Mouse (Mus musculus): ENCODE results near the gene Rps11. TPM values are rescaled to one million over a fixed set of nuclear protein-coding genes. Genes with fewer than 3 reads are reported as not detected.

The Rps11 gene
- polyA plus RNA-seq, 1 experiment from 2014 or later: 1,305 TPM

DNA sequence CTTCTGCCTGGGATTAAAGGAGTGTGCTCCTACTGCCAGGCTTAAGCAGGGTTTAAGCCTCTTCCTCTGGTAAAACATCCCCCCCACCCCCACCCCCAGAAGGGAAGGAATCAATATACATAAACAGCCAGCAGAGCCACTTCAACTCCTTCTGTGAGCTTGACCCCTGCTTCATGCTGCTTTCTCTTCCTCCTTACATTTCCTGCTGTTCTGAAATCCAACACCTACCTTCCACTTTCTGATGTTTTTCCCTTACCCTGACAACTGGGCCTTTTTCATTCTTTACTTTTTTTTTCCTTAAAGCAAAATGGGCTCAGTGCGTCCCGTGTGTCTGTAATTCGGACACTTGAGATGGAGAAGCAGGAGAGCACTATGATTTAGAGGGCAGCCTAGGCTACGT, 26.1 kb upstream of the Rps11 start:
- 60% methylated on average over 4 of the region's 4 CpGs for WGBS (ENCODE audit: insufficient replicate concordance)
- Histone ChIP-seq H3K9ac (ENCODE audit: low read depth, low read length) (no peak overlapping the region), H3K27ac (ENCODE audit: low read depth, low read length) (no peak overlapping the region), H3K4me1 (ENCODE audit: control insufficient read depth, insufficient read depth, low read length) (peaks cover 3% of the 10 kb centered on the region), H3K36me3 (ENCODE audit: control insufficient read depth, insufficient read depth, low read length) (peaks cover 2% of the 10 kb centered on the region), H3K4me3 (ENCODE audit: low read depth, low read length) (no peak overlapping the region), H3K9me3 (replicated peaks; ENCODE audit: control insufficient read depth, low read length) (no peaks in the 10 kb centered on the region), H3K4me2 (no peak overlapping the region), H3K27me3 (ENCODE audit: control insufficient read depth, insufficient read depth, low read length) (no peaks in the 10 kb centered on the region)
- ATAC-seq (replicated peaks; ENCODE audit: insufficient number of reproducible peaks, low FRiP score, low TSS enrichment): no peak

DNA sequence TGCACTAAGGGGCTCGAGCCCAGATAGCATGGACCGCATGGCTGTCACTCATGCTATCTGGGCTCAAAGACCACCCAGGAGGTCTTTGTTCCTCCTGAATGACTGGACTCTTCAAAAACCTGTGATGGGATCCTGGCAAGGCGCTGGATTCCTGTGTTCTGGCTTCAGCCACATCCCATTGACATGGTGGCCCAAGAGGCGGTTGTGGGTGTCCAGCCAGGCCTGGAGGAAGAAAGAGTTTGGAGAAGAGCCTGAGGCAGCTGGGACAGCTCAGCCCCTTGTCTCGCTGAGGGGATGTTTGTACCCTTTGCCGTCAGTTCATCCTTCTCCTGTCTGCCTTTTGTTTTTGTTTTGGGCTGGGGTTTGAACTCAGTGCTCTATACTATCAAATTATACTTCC, 25.3 kb upstream of the Rps11 start:
- 66% methylated on average over 6 of the region's 6 CpGs for WGBS (ENCODE audit: insufficient replicate concordance)
- no peak for ATAC-seq (replicated peaks; ENCODE audit: insufficient number of reproducible peaks, low FRiP score, low TSS enrichment)

DNA sequence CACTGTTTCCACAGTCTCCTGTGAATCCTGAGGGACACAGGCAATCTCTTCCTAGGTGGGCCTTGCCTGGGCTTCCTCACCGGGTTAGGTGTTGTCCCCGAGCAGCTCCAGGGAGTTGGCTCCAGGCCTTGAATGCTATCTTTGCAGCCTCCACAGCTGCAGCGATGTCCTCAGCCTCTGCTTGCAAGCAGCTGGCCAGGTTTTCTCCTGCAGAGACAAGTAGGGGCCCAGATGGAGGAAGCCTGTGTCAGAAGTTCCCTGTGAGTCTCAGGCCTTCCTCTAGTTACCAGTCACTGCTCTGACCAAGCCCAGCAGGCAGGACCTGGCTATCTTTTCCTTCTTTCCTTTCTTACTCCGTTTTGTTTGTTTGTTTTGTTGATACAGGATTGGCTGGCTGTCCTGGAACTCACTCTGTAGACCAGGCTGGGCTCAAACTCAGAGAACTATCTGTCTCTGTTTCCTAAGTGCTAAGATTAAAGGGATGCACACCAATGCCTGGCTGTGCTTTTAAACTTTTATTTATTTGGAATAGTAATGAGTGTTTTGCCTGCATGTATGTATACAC, 24.4 kb upstream of the Rps11 start:
- ATAC-seq (replicated peaks; ENCODE audit: insufficient number of reproducible peaks, low FRiP score, low TSS enrichment): no peak
- Histone ChIP-seq H3K27ac (ENCODE audit: low read depth, low read length) (0 out of 2 replicates have a peak overlapping the region, but pooled peaks have one; percentile 15), H3K27me3 (ENCODE audit: control insufficient read depth, insufficient read depth, low read length) (no peaks in the 10 kb centered on the region), H3K9ac (ENCODE audit: low read depth, low read length) (0 out of 2 replicates have a peak overlapping the region, but pooled peaks have one; percentile 1), H3K9me3 (replicated peaks; ENCODE audit: control insufficient read depth, low read length) (no peaks in the 10 kb centered on the region), H3K4me2 (no peak overlapping the region), H3K4me1 (ENCODE audit: control insufficient read depth, insufficient read depth, low read length) (peaks cover 3% of the 10 kb centered on the region; the same call in 1 of the 2 replicates), H3K36me3 (ENCODE audit: control insufficient read depth, insufficient read depth, low read length) (peaks cover 3% of the 10 kb centered on the region), H3K4me3 (ENCODE audit: low read depth, low read length) (no peak overlapping the region)
- 39% methylated on average over 4 of the region's 4 CpGs for WGBS (ENCODE audit: insufficient replicate concordance)

More for the DNA sequence above, 25.3 kb upstream of the Rps11 start:
- Histone ChIP-seq H3K36me3 (ENCODE audit: control insufficient read depth, insufficient read depth, low read length) (peaks cover 3% of the 10 kb centered on the region), H3K4me3 (ENCODE audit: low read depth, low read length) (no peak overlapping the region), H3K27me3 (ENCODE audit: control insufficient read depth, insufficient read depth, low read length) (no peaks in the 10 kb centered on the region), H3K4me2 (no peak overlapping the region), H3K4me1 (ENCODE audit: control insufficient read depth, insufficient read depth, low read length) (peaks cover 3% of the 10 kb centered on the region; the same call in 1 of the 2 replicates), H3K9ac (ENCODE audit: low read depth, low read length) (no peak overlapping the region), H3K9me3 (replicated peaks; ENCODE audit: control insufficient read depth, low read length) (no peaks in the 10 kb centered on the region), H3K27ac (ENCODE audit: low read depth, low read length) (no peak overlapping the region)

DNA sequence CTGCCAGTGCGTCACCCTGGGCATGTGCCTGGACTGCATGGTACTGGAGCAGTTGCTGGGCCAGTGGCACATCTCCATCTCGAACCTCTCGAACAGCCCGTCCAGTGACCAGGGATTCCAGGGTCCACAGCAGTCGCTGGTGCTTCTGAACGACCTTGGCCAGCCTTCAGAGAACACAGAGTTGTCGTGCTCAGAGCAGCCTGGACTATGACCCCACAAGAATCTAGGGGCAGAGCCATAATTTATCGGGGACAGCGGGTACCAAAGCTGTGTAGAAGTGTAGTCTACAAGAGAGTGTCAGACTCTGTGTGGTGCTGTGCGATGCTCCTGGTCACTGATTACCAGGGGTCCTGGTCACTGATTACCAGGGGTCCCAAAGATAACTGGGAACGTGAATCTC, 23.7 kb upstream of the Rps11 start:
- Histone ChIP-seq H3K4me1 (ENCODE audit: control insufficient read depth, insufficient read depth, low read length) (peaks cover 3% of the 10 kb centered on the region; the same call in 1 of the 2 replicates), H3K27ac (ENCODE audit: low read depth, low read length) (no peak overlapping the region), H3K27me3 (ENCODE audit: control insufficient read depth, insufficient read depth, low read length) (no peaks in the 10 kb centered on the region), H3K9me3 (replicated peaks; ENCODE audit: control insufficient read depth, low read length) (no peaks in the 10 kb centered on the region), H3K9ac (ENCODE audit: low read depth, low read length) (no peak overlapping the region), H3K4me3 (ENCODE audit: low read depth, low read length) (no peak overlapping the region), H3K4me2 (no peak overlapping the region), H3K36me3 (ENCODE audit: control insufficient read depth, insufficient read depth, low read length) (peaks cover 3% of the 10 kb centered on the region)
- 79% methylated on average over 11 of the region's 11 CpGs for WGBS (ENCODE audit: insufficient replicate concordance)
- no peak for ATAC-seq (replicated peaks; ENCODE audit: insufficient number of reproducible peaks, low FRiP score, low TSS enrichment)

DNA sequence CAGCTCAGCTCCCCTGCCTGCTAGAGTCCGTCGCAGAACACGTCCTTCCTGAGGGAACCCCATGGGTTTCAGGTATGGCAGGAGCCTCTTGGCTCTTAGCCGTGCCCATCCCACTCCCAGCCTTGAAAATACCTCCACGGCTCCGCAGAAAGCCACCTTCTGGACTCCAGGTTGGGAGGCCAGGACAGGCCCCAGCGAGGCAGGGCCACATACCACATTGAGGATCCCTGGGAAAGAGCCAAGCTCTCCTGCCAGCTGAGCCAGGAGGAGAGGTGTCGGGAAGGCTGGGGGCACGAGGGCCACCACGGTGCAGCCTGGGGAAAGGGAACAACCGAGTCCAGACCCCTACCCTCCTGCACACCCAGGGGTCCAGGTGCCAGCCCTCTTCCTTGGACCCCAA, 23.0 kb upstream of the Rps11 start:
- Histone ChIP-seq H3K4me2 (no peak overlapping the region), H3K9me3 (replicated peaks; ENCODE audit: control insufficient read depth, low read length) (no peaks in the 10 kb centered on the region), H3K9ac (ENCODE audit: low read depth, low read length) (no peak overlapping the region), H3K4me3 (ENCODE audit: low read depth, low read length) (no peak overlapping the region), H3K27me3 (ENCODE audit: control insufficient read depth, insufficient read depth, low read length) (no peaks in the 10 kb centered on the region), H3K36me3 (ENCODE audit: control insufficient read depth, insufficient read depth, low read length) (peaks cover 3% of the 10 kb centered on the region), H3K4me1 (ENCODE audit: control insufficient read depth, insufficient read depth, low read length) (peaks cover 3% of the 10 kb centered on the region; the same call in 1 of the 2 replicates), H3K27ac (ENCODE audit: low read depth, low read length) (no peak overlapping the region)
- WGBS (ENCODE audit: insufficient replicate concordance): 90% methylated on average over 11 of the region's 11 CpGs
- no peak for ATAC-seq (replicated peaks; ENCODE audit: insufficient number of reproducible peaks, low FRiP score, low TSS enrichment)

DNA sequence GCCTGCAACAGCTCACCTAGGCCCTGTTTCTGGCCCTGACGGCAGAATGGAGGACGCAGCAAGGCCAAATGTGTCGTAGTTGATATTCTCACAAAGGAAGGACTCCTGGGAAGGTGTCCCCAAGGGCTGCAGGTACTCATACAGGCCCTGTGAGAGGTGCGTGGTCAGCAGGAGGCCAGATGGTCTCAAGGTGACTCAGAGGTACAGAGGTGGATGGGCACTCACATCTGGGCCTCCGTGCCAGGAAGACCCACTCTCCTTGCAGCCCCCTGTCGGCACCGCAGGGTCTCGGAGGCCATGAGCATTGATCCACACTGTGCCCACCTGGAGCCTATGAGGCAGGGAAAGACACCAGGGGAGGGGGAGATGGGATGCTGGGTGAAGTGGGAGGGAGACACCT, 21.2 kb upstream of the Rps11 start:
- Histone ChIP-seq H3K27me3 (ENCODE audit: control insufficient read depth, insufficient read depth, low read length) (no peaks in the 10 kb centered on the region), H3K4me3 (ENCODE audit: low read depth, low read length) (no peak overlapping the region), H3K4me2 (no peak overlapping the region), H3K4me1 (ENCODE audit: control insufficient read depth, insufficient read depth, low read length) (peaks cover under 1% of the 10 kb centered on the region; the same call in 1 of the 2 replicates), H3K27ac (ENCODE audit: low read depth, low read length) (no peak overlapping the region), H3K36me3 (ENCODE audit: control insufficient read depth, insufficient read depth, low read length) (peaks cover 3% of the 10 kb centered on the region), H3K9me3 (replicated peaks; ENCODE audit: control insufficient read depth, low read length) (no peaks in the 10 kb centered on the region), H3K9ac (ENCODE audit: low read depth, low read length) (no peak overlapping the region)
- no peak for ATAC-seq (replicated peaks; ENCODE audit: insufficient number of reproducible peaks, low FRiP score, low TSS enrichment)
- WGBS (ENCODE audit: insufficient replicate concordance): 93% methylated on average over 8 of the region's 8 CpGs

DNA sequence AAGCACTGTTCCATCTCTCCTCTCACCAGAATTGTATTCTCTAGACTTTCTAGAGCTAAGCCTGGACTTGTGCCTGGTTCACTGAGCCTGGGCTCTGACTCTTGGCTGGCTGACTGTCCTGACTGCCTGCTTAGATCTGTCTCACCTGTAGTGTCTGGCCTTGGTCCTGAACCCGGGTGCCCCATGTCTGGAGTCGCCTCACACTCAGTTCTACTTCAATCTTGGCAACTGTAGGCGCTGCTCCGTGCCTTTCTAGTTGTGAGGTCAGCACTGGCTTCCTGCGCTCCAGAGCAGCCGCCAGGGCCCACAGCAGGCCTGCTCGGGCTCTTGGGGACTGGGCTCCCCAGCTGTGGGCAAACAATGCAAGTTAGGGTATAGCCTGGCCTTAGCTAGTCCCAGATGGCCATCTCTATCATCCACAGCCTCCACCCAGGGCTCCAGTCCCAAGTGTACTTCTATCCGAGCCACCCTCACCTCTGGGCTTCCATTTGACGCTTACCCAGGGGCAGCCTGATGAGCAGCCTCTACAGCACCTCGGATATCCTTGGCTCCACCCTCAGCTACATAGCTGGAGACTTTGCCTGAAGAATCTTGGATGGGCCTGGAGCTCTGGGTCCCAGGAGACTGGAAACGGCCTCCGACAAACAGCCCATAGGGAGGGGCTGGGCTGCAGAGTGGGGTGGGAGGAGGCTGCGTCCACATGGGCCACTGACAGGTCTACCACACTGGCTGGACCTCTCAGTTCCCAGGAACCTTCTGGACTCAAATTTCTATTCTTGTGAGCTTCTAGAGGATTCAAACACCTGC, 20.3 kb upstream of the Rps11 start:
- Histone ChIP-seq H3K4me1 (ENCODE audit: control insufficient read depth, insufficient read depth, low read length) (0 out of 2 replicates have a peak, but pooled peaks cover 2% of the 10 kb centered on the region), H3K9ac (ENCODE audit: low read depth, low read length) (no peak overlapping the region), H3K9me3 (replicated peaks; ENCODE audit: control insufficient read depth, low read length) (no peaks in the 10 kb centered on the region)

DNA sequence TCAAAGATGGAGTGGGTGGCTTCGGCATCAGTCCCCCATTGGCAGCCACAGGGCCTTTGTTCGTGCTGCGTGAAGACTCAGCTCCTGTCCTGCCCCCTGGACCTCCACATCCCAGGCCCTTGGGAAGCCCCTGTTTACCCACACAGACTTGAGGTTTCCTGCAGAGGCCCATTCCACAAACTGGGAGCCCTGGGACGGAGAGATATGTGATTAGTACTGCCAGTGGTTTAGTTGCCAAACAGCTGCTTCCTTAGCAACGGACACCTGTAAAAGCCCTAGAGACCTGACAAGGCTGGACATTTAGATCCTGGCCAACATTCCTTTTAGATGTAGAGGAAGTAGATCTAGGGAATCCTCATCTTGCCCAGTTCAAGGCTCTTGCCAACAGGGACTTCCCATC, 17.7 kb upstream of the Rps11 start:
- no peaks in the 10 kb centered on the region for H3K27me3 ChIP-seq (ENCODE audit: control insufficient read depth, insufficient read depth, low read length)
- H3K4me3 ChIP-seq (ENCODE audit: low read depth, low read length): no peak overlapping the region
- peaks cover 3% of the 10 kb centered on the region for H3K36me3 ChIP-seq (ENCODE audit: control insufficient read depth, insufficient read depth, low read length)
- H3K27ac ChIP-seq (ENCODE audit: low read depth, low read length): no peak overlapping the region
- no peaks in the 10 kb centered on the region for H3K9me3 ChIP-seq (replicated peaks; ENCODE audit: control insufficient read depth, low read length)
- 87% methylated on average over 5 of the region's 5 CpGs for WGBS (ENCODE audit: insufficient replicate concordance)
- no peak overlapping the region for H3K9ac ChIP-seq (ENCODE audit: low read depth, low read length)
- no peak for ATAC-seq (replicated peaks; ENCODE audit: insufficient number of reproducible peaks, low FRiP score, low TSS enrichment)
- H3K4me2 ChIP-seq: no peak overlapping the region
- H3K4me1 ChIP-seq (ENCODE audit: control insufficient read depth, insufficient read depth, low read length): peaks cover 8% of the 10 kb centered on the region; the same call in 1 of the 2 replicates

More for the DNA sequence above, 20.3 kb upstream of the Rps11 start:
- peaks cover 3% of the 10 kb centered on the region for H3K36me3 ChIP-seq (ENCODE audit: control insufficient read depth, insufficient read depth, low read length)
- WGBS (ENCODE audit: insufficient replicate concordance): 84% methylated on average over 13 of the region's 13 CpGs
- H3K4me3 ChIP-seq (ENCODE audit: low read depth, low read length): no peak overlapping the region
- H3K27ac ChIP-seq (ENCODE audit: low read depth, low read length): no peak overlapping the region
- no peak for ATAC-seq (replicated peaks; ENCODE audit: insufficient number of reproducible peaks, low FRiP score, low TSS enrichment)
- no peaks in the 10 kb centered on the region for H3K27me3 ChIP-seq (ENCODE audit: control insufficient read depth, insufficient read depth, low read length)
- no peak overlapping the region for H3K4me2 ChIP-seq

Data from heart, embryonic 11.5 days (tissue).